20 mouse cellular contexts compared by ENCODE assay signal in genomic region chr6:8469918-8470317, GRCm38 (mm10). TPM values are rescaled to one million over a fixed set of nuclear protein-coding genes. Genes with fewer than 3 reads are reported as not detected.
DNase-seq lines count a peak whose midpoint lies in the region; ATAC-seq and TF ChIP-seq lines count a peak whose summit lies in the region.
"Had no signal": no experiment of that assay in that cellular context is flagged by ENCODE, and none has a peak within 500 bp of the region (broad histone marks: within the 10 kb centered on the region; RNA-seq: fewer than 3 reads in every experiment).

No protein-coding gene starts in this region.

- H3K9me3 ChIP-seq in kidney, embryonic 14.5 days (ENCODE audit: control insufficient read depth, low read length): no peaks in the 10 kb centered on the region
- H3K9me3 ChIP-seq in lung, embryonic 15.5 days: no peaks in the 10 kb centered on the region
- no peaks in the 10 kb centered on the region for H3K9me3 ChIP-seq in midbrain, embryonic 11.5 days (ENCODE audit: control insufficient read depth, low read length)
- no peaks in the 10 kb centered on the region for H3K9me3 ChIP-seq in midbrain, postnatal 0 days (ENCODE audit: low read length)
- H3K9me3 ChIP-seq: embryonic facial prominence, embryonic 15.5 days; forebrain, embryonic 10.5 days; heart, embryonic 12.5 days; hindbrain, embryonic 10.5 days had no signal

- no peaks in the 10 kb centered on the region for H3K27me3 ChIP-seq in kidney, embryonic 14.5 days (ENCODE audit: control insufficient read depth, insufficient read depth, low read length)
- no peaks in the 10 kb centered on the region for H3K27me3 ChIP-seq in lung, embryonic 15.5 days
- H3K27me3 ChIP-seq in midbrain, embryonic 11.5 days (ENCODE audit: control insufficient read depth, insufficient read depth, low read length): no peaks in the 10 kb centered on the region; the same call in 1 of the 2 replicates
- H3K27me3 ChIP-seq in midbrain, postnatal 0 days (ENCODE audit: insufficient read depth, low read length): no peaks in the 10 kb centered on the region
- H3K27me3 ChIP-seq: embryonic facial prominence, embryonic 15.5 days; heart, embryonic 12.5 days had no signal

- H3K4me1 ChIP-seq in kidney, embryonic 14.5 days (ENCODE audit: control insufficient read depth, insufficient read depth, low read length): no peaks in the 10 kb centered on the region
- H3K4me1 ChIP-seq in lung, embryonic 15.5 days: peaks cover 62% of the 10 kb centered on the region
- peaks cover 20% of the 10 kb centered on the region for H3K4me1 ChIP-seq in lung, adult 2 months (ENCODE audit: control insufficient read depth, insufficient read depth, low read length)
- peaks cover 7% of the 10 kb centered on the region; the same call in 1 of the 2 replicates for H3K4me1 ChIP-seq in midbrain, embryonic 11.5 days (ENCODE audit: control insufficient read depth, insufficient read depth, low read length)
- H3K4me1 ChIP-seq in midbrain, postnatal 0 days (ENCODE audit: insufficient read depth, low read length): no peaks in the 10 kb centered on the region
- H3K4me1 ChIP-seq: embryonic facial prominence, embryonic 15.5 days had no signal

- no peak overlapping the region for H3K27ac ChIP-seq in kidney, embryonic 14.5 days (ENCODE audit: low read depth, low read length)
- H3K27ac ChIP-seq in lung, embryonic 15.5 days: peak overlapping the region; percentile 64
- no peak overlapping the region for H3K27ac ChIP-seq in midbrain, embryonic 11.5 days (ENCODE audit: low read depth, low read length)
- H3K27ac ChIP-seq in midbrain, postnatal 0 days (ENCODE audit: low read depth, low read length): no peak overlapping the region
- H3K27ac ChIP-seq: embryonic facial prominence, embryonic 15.5 days; forebrain, embryonic 10.5 days; hindbrain, embryonic 10.5 days; hindbrain, embryonic 14.5 days had no signal

- no peak for TF ChIP-seq POLR2A in lung, adult 2 months (IDR thresholded peaks at IDR 0.05; ENCODE audit: borderline replicate concordance, extremely low read depth, low read depth, low read length)

- no peak overlapping the region for H3K4me2 ChIP-seq in kidney, embryonic 14.5 days (replicated peaks; ENCODE audit: low read depth, low read length)
- no peak overlapping the region for H3K4me2 ChIP-seq in lung, embryonic 15.5 days
- no peak overlapping the region for H3K4me2 ChIP-seq in midbrain, embryonic 11.5 days
- H3K4me2 ChIP-seq in midbrain, postnatal 0 days (ENCODE audit: low read depth, low read length, poor library complexity, severe bottlenecking): no peak overlapping the region
- H3K4me2 ChIP-seq: embryonic facial prominence, embryonic 15.5 days; heart, embryonic 12.5 days; hindbrain, embryonic 14.5 days had no signal

- ATAC-seq in kidney, embryonic 14.5 days (ENCODE audit: low FRiP score, low TSS enrichment): no peak
- 0 out of 2 replicates have a peak, but pooled peaks have one; percentile 20 for ATAC-seq in lung, embryonic 15.5 days (ENCODE audit: borderline replicate concordance, extremely low read depth, low FRiP score, low TSS enrichment)
- no peak for ATAC-seq in midbrain, embryonic 11.5 days (ENCODE audit: low FRiP score)
- no peak for ATAC-seq in midbrain, postnatal 0 days (ENCODE audit: low FRiP score)
- ATAC-seq: forebrain, embryonic 14.5 days had no signal

- H3K36me3 ChIP-seq in kidney, embryonic 14.5 days (ENCODE audit: control insufficient read depth, insufficient read depth, low read length): no peaks in the 10 kb centered on the region
- no peaks in the 10 kb centered on the region for H3K36me3 ChIP-seq in lung, embryonic 15.5 days
- H3K36me3 ChIP-seq in midbrain, embryonic 11.5 days (ENCODE audit: control insufficient read depth, insufficient read depth, low read length): no peaks in the 10 kb centered on the region
- H3K36me3 ChIP-seq in midbrain, postnatal 0 days (ENCODE audit: insufficient read depth, low read length): no peaks in the 10 kb centered on the region
- H3K36me3 ChIP-seq: embryonic facial prominence, embryonic 15.5 days; forebrain, embryonic 10.5 days; heart, embryonic 12.5 days; hindbrain, embryonic 10.5 days had no signal

- WGBS in kidney, embryonic 14.5 days: 87% methylated on average over 3 of the region's 3 CpGs
- WGBS in lung, embryonic 15.5 days: 50% methylated on average over 3 of the region's 3 CpGs
- WGBS in lung, adult 2 months: 67% methylated on average over 3 of the region's 3 CpGs
- WGBS in midbrain, embryonic 11.5 days: 98% methylated on average over 3 of the region's 3 CpGs
- WGBS in midbrain, postnatal 0 days: 96% methylated on average over 3 of the region's 3 CpGs

- no peak overlapping the region for H3K4me3 ChIP-seq in kidney, embryonic 14.5 days (ENCODE audit: low read length)
- no peak overlapping the region for H3K4me3 ChIP-seq in lung, embryonic 15.5 days
- no peak overlapping the region for H3K4me3 ChIP-seq in lung, adult 2 months (replicated peaks; ENCODE audit: extremely low read depth, low read depth, low read length)
- no peak overlapping the region for H3K4me3 ChIP-seq in midbrain, embryonic 11.5 days (ENCODE audit: low read depth, low read length)
- H3K4me3 ChIP-seq in midbrain, postnatal 0 days (ENCODE audit: low read depth, low read length): no peak overlapping the region
- H3K4me3 ChIP-seq: embryonic facial prominence, embryonic 15.5 days; erythroblast, embryonic 14.5 days; forebrain, embryonic 10.5 days; heart, embryonic 12.5 days; hindbrain, embryonic 10.5 days had no signal

- H3K9ac ChIP-seq in kidney, embryonic 14.5 days (ENCODE audit: low read depth, low read length): no peak overlapping the region
- no peak overlapping the region for H3K9ac ChIP-seq in lung, embryonic 15.5 days
- no peak overlapping the region for H3K9ac ChIP-seq in midbrain, embryonic 11.5 days (ENCODE audit: low read length)
- no peak overlapping the region for H3K9ac ChIP-seq in midbrain, postnatal 0 days (replicated peaks; ENCODE audit: low read length, poor library complexity, severe bottlenecking)
- H3K9ac ChIP-seq: embryonic facial prominence, embryonic 15.5 days; heart, embryonic 12.5 days; hindbrain, embryonic 14.5 days had no signal

- peak; percentile 46 for DNase-seq in kidney, adult 9 months
- no peak for DNase-seq in lung, adult 2 months
- peak; percentile 68 for DNase-seq in midbrain, embryonic 11.5 days (ENCODE audit: low spot score, missing footprints)
- DNase-seq in midbrain, postnatal 0 days (ENCODE audit: low spot score): no peak
- DNase-seq in testis, postnatal 14 days (ENCODE audit: low spot score): no peak
- DNase-seq: adrenal gland, postnatal 10 days; cerebellum, adult 11 months; cerebellum, adult 8-10 months; cerebellum, postnatal 14 days; embryo, embryonic 11 days; gastrocnemius, postnatal 14 days had no signal

- no peak for TF ChIP-seq CTCF in lung, adult 2 months (IDR thresholded peaks at IDR 0.05; ENCODE audit: insufficient read depth, low read length)
- TF ChIP-seq CTCF in midbrain, postnatal 0 days (IDR thresholded peaks at IDR 0.05): no peak

RNA-seq across cellular contexts. Expression of gene Glcci1, which starts 39.5 kb away (rescaled TPM):
- polyA plus RNA-seq in kidney, embryonic 14.5 days (2014; fragmentation: Nextera tagmentation; extraction: Ambion mirVana): 16.1 and 17.6 TPM in 2 replicates
- polyA plus RNA-seq in lung, embryonic 15.5 days (2015; fragmentation: Nextera tagmentation; extraction: Ambion mirVana): 8.7 and 10.6 TPM in 2 replicates
- polyA plus RNA-seq in lung, adult 2 months (2012; rRNA removed): 6.6 and 13.0 TPM in 2 replicates
- 16.5 and 18.2 TPM in 2 replicates for polyA plus RNA-seq in midbrain, embryonic 11.5 days (2014; fragmentation: Nextera tagmentation; extraction: Ambion mirVana)
- total RNA-seq in midbrain, postnatal 0 days (2014; rRNA removed): 11.1 and 16.4 TPM in 2 replicates
- polyA plus RNA-seq in midbrain, postnatal 0 days (2015; fragmentation: Nextera tagmentation; extraction: Ambion mirVana): 5.0 and 5.1 TPM in 2 replicates

Comparison
In these comparisons a context has a peak if more than half of its experiments do, and no peak if none do; other contexts are left out.
1. DNase-seq: peak in kidney, adult 9 months (single experiment) and midbrain, embryonic 11.5 days (single experiment); none in lung, adult 2 months (single experiment), midbrain, postnatal 0 days (single experiment) and testis, postnatal 14 days (single experiment).